Mouse (Mus musculus): ENCODE results near the gene Sertad1. TPM values are rescaled to one million over a fixed set of nuclear protein-coding genes. Genes with fewer than 3 reads are reported as not detected.

The Sertad1 gene
- polyA plus RNA-seq, 1 experiment: 19.3 TPM

GRCm38 (mm10) chr7:27471390-27472120, 15.2 kb upstream of the Sertad1 start:
- Histone ChIP-seq H3K4me1 (ENCODE audit: control insufficient read depth, insufficient read depth, low read length) (no peaks in the 10 kb centered on the region), H3K4me3 (ENCODE audit: insufficient read depth, low read length) (no peak overlapping the region), H3K27ac (ENCODE audit: insufficient read depth, low read length) (no peak overlapping the region)
- TF ChIP-seq POLR2A (IDR thresholded peaks at IDR 0.05; ENCODE audit: extremely low read depth, insufficient read depth, low read length) (no peak), CTCF (IDR thresholded peaks at IDR 0.05; ENCODE audit: extremely low read depth, insufficient read depth, low read length) (no peak)

- H3K27ac ChIP-seq (ENCODE audit: insufficient read depth, low read length): 0 out of 2 replicates have a peak overlapping the region, but pooled peaks have one; percentile 14
- H3K4me1 ChIP-seq (ENCODE audit: control insufficient read depth, insufficient read depth, low read length): no peaks in the 10 kb centered on the region
- H3K4me3 ChIP-seq (ENCODE audit: insufficient read depth, low read length): peak overlapping the region; percentile 60; the same call in 1 of the 2 replicates
- no peak for TF ChIP-seq POLR2A (IDR thresholded peaks at IDR 0.05; ENCODE audit: extremely low read depth, insufficient read depth, low read length)
- TF ChIP-seq CTCF (IDR thresholded peaks at IDR 0.05; ENCODE audit: extremely low read depth, insufficient read depth, low read length): no peak
Measured at GRCm38 (mm10) chr7:27472596-27472995, 14.1 kb upstream of the Sertad1 start.

- H3K27ac ChIP-seq (ENCODE audit: insufficient read depth, low read length): peak within 1 kb of the TSS; percentile 63
- H3K4me1 ChIP-seq (ENCODE audit: control insufficient read depth, insufficient read depth, low read length): no peaks in the 10 kb centered on the region
Measured at GRCm38 (mm10) chr7:27473156-27473834, 13.4 kb upstream of the Sertad1 start, which contains the start of gene Sertad3. Gene Sertad3, plus strand, starts transcription at chr7:27473768.

DNA sequence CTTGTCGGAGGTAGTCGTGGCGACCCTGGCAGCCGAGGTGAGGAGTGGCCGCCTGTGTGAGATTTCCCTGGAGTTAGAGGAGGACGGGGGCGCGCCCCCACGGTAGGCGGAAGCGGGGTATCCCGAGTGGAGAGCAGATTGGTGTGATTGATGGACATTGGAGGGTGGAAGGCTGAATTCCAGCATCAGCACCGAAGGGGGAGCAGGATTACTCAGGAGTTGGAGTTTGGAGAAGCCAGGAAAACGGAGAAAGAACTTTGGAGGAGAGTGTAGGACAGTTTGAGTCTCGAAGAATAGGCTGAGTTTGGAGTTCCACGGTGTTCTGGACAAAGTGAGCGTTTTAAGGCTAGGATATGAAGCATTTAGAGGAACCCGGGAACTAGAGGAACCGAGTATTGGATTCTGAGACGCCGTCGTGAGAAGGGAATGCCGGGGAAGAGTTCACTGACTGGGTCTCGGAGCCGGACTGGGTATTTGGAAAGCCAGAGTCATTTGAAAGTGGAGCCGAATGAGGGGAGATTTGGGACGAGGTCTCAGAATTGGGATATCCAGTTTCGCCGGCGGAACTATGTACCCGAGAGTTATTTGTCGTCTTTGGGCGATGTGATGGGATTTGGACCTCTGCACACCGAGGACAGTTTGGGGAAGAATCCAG, 12.7 kb upstream of the Sertad1 start:
- H3K27ac ChIP-seq (ENCODE audit: insufficient read depth, low read length): peak overlapping the region; percentile 63
- no peak for TF ChIP-seq POLR2A (IDR thresholded peaks at IDR 0.05; ENCODE audit: extremely low read depth, insufficient read depth, low read length)
- no peak for TF ChIP-seq CTCF (IDR thresholded peaks at IDR 0.05; ENCODE audit: extremely low read depth, insufficient read depth, low read length)

More at GRCm38 (mm10) chr7:27473156-27473834, 13.4 kb upstream of the Sertad1 start, which contains the start of gene Sertad3:
- TF ChIP-seq POLR2A (IDR thresholded peaks at IDR 0.05; ENCODE audit: extremely low read depth, insufficient read depth, low read length): peak; percentile 47; the same call in 1 of the 2 replicates
- TF ChIP-seq CTCF (IDR thresholded peaks at IDR 0.05; ENCODE audit: extremely low read depth, insufficient read depth, low read length): no peak
- peak within 1 kb of the TSS; percentile 60 for H3K4me3 ChIP-seq (ENCODE audit: insufficient read depth, low read length)

GRCm38 (mm10) chr7:27474490-27474954, 12.2 kb upstream of the Sertad1 start:
- TF ChIP-seq POLR2A (IDR thresholded peaks at IDR 0.05; ENCODE audit: extremely low read depth, insufficient read depth, low read length): 0 out of 2 replicates have a peak, but pooled peaks have one; percentile 4
- TF ChIP-seq CTCF (IDR thresholded peaks at IDR 0.05; ENCODE audit: extremely low read depth, insufficient read depth, low read length): peak; percentile 61
- Histone ChIP-seq H3K4me3 (ENCODE audit: insufficient read depth, low read length) (peak overlapping the region; percentile 60), H3K27ac (ENCODE audit: insufficient read depth, low read length) (no peak overlapping the region), H3K4me1 (ENCODE audit: control insufficient read depth, insufficient read depth, low read length) (no peaks in the 10 kb centered on the region)

More for the DNA sequence above, 12.7 kb upstream of the Sertad1 start:
- H3K4me3 ChIP-seq (ENCODE audit: insufficient read depth, low read length): peak overlapping the region; percentile 60
- no peaks in the 10 kb centered on the region for H3K4me1 ChIP-seq (ENCODE audit: control insufficient read depth, insufficient read depth, low read length)

DNA sequence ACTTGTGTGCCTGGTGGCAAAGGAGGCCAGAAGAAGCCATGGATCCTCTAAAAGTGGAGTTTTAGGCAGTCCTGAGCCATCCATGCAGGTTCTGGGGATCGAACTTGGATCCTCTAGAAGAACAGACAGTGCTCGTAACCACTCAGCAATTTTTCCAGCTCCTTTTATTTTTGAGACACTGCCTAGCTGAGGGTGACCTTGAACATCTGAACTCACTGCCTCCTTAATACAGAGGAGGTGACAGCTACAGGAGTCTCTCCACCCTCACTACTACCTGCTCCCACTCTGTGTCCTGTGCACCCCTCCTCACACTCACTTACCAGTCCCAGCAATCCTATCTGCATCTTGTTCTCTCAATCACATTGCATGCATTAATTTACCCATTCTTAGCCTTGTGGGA, 11.1 kb upstream of the Sertad1 start:
- Histone ChIP-seq H3K4me1 (ENCODE audit: control insufficient read depth, insufficient read depth, low read length) (no peaks in the 10 kb centered on the region), H3K27ac (ENCODE audit: insufficient read depth, low read length) (no peak overlapping the region), H3K4me3 (ENCODE audit: insufficient read depth, low read length) (no peak overlapping the region)
- TF ChIP-seq POLR2A (IDR thresholded peaks at IDR 0.05; ENCODE audit: extremely low read depth, insufficient read depth, low read length): no peak
- no peak for TF ChIP-seq CTCF (IDR thresholded peaks at IDR 0.05; ENCODE audit: extremely low read depth, insufficient read depth, low read length)

GRCm38 (mm10) chr7:27476098-27476635, 10.5 kb upstream of the Sertad1 start:
- no peak for TF ChIP-seq CTCF (IDR thresholded peaks at IDR 0.05; ENCODE audit: extremely low read depth, insufficient read depth, low read length)
- TF ChIP-seq POLR2A (IDR thresholded peaks at IDR 0.05; ENCODE audit: extremely low read depth, insufficient read depth, low read length): no peak
- Histone ChIP-seq H3K4me1 (ENCODE audit: control insufficient read depth, insufficient read depth, low read length) (no peaks in the 10 kb centered on the region), H3K27ac (ENCODE audit: insufficient read depth, low read length) (no peak overlapping the region), H3K4me3 (ENCODE audit: insufficient read depth, low read length) (no peak overlapping the region)

- no peaks in the 10 kb centered on the region for H3K4me1 ChIP-seq (ENCODE audit: control insufficient read depth, insufficient read depth, low read length)
- no peak overlapping the region for H3K4me3 ChIP-seq (ENCODE audit: insufficient read depth, low read length)
- H3K27ac ChIP-seq (ENCODE audit: insufficient read depth, low read length): no peak overlapping the region
- TF ChIP-seq CTCF (IDR thresholded peaks at IDR 0.05; ENCODE audit: extremely low read depth, insufficient read depth, low read length) (no peak), POLR2A (IDR thresholded peaks at IDR 0.05; ENCODE audit: extremely low read depth, insufficient read depth, low read length) (no peak)
Measured at GRCm38 (mm10) chr7:27478561-27478960, 8.1 kb upstream of the Sertad1 start.

- Histone ChIP-seq H3K4me3 (ENCODE audit: insufficient read depth, low read length) (no peak overlapping the region), H3K27ac (ENCODE audit: insufficient read depth, low read length) (no peak overlapping the region), H3K4me1 (ENCODE audit: control insufficient read depth, insufficient read depth, low read length) (no peaks in the 10 kb centered on the region)
- TF ChIP-seq POLR2A (IDR thresholded peaks at IDR 0.05; ENCODE audit: extremely low read depth, insufficient read depth, low read length) (no peak), CTCF (IDR thresholded peaks at IDR 0.05; ENCODE audit: extremely low read depth, insufficient read depth, low read length) (no peak)
Measured at GRCm38 (mm10) chr7:27479750-27480149, 7.0 kb upstream of the Sertad1 start.

All from cortical plate, adult 2 months (tissue).